Mouse (Mus musculus) neural tube, postnatal 0 days (tissue): Measurements from ENCODE around the gene Asb1. TPM values are rescaled to one million over a fixed set of nuclear protein-coding genes. Genes with fewer than 3 reads are reported as not detected.

ENCODE experiments used
- polyA plus RNA-seq: library from polyadenylated mRNA; unstranded; fragments of >200 nt; fragmentation: Nextera tagmentation; extraction: Ambion mirVana; gene quantifications from 2 replicates; pipeline ENCODE4 v1.2.1, GENCODE M21; 2015

The Asb1 gene
- polyA plus RNA-seq = 11.2 and 11.3 TPM in 2 replicates

GRCm38 (mm10) chr1:91540271-91540826, at the start of gene Asb1:
Gene Asb1 (plus strand): TSS chr1:91540544.

GRCm38 (mm10) chr1:91494457-91495140, 45.7 kb upstream of the Asb1 start, which contains the start of gene Traf3ip1:
Gene Traf3ip1 (plus strand): TSS chr1:91494647.

Other genes starting within 250 kb of the Asb1 start
- gene Scly, start 242.2 kb upstream of the Asb1 start, polyA plus RNA-seq = 9.2 and 10.1 TPM in 2 replicates
- gene Espnl, start 218.5 kb upstream of the Asb1 start, polyA plus RNA-seq = 0.08 and 0.15 TPM in 2 replicates
- gene Klhl30, start 189.5 kb upstream of the Asb1 start, polyA plus RNA-seq = 0.23 and 0.32 TPM in 2 replicates
- 0.14 and 0.27 TPM in 2 replicates for gene Erfe, start 174.1 kb upstream of the Asb1 start, polyA plus RNA-seq
- gene Ilkap, start 141.7 kb upstream of the Asb1 start, polyA plus RNA-seq = 98.9 and 113 TPM in 2 replicates
- gene Hes6, start 126.5 kb upstream of the Asb1 start, polyA plus RNA-seq = 82.5 and 87.6 TPM in 2 replicates
- gene Per2, start 81.2 kb upstream of the Asb1 start, polyA plus RNA-seq = 2.5 and 2.7 TPM in 2 replicates
- 8.5 and 10.2 TPM in 2 replicates for gene Traf3ip1, start 45.9 kb upstream of the Asb1 start, polyA plus RNA-seq